Mouse (Mus musculus): ENCODE results near the gene Epb41.

DNA sequence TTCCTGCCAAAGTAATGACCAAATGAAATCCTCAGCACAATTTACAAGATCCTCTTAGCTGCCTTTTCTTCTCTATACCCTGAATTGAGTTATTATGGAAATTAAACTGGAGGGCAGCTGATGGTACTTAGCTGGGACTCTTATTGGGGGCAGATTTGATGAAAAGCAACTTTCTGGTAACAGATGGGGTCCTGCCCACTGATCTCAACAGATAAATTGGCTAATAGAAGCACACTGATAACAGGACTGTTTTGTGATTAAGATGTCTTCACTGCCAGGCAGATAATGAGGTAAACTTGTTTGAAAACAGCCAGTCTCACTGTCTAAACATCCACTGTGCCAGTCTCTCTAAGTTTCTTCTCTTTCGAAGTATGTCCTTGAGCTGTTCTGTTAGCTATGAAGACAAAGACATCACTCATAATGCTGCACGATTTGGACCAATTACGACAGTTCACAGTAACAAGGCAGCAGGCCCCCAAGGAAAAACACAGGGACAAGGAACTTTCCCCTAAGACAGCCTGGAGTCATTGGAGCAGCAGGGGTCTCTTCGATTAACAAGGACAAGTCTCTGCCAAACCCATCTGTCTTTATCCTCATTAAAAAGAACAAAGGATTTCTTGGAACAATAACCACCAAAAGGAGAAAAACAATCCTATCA is 92.1 kb downstream of the Epb41 start:
- TF ChIP-seq POLR2A (IDR thresholded peaks at IDR 0.05; ENCODE audit: low read depth, low read length) (no peak), CTCF (IDR thresholded peaks at IDR 0.05; ENCODE audit: extremely low read depth, insufficient read depth, insufficient read length, insufficient replicate concordance) (no peak)
